Mouse (Mus musculus): ENCODE results near the gene Zc2hc1c.

GRCm38 (mm10) chr12:85276273-85276672 is 12.1 kb upstream of the Zc2hc1c start:
- TF ChIP-seq CTCF (IDR thresholded peaks at IDR 0.05; ENCODE audit: low read depth): no peak
- TF ChIP-seq EP300 (IDR thresholded peaks at IDR 0.05; ENCODE audit: low read depth): no peak
